Mouse (Mus musculus) embryonic fibroblast, embryonic 13.5 days (primary cell): ENCODE results near the gene Bicc1. TPM values are rescaled to one million over a fixed set of nuclear protein-coding genes. Genes with fewer than 3 reads are reported as not detected.
A peak's percentile ranks its signal among the peaks of the same experiment; 100 is the strongest.

Source experiments
- H3K27ac ChIP-seq: 2 replicates; pipeline ENCODE4 v1.5.1; 2012; ENCODE audit warnings: low read length, control low read depth, inconsistent platforms; ENCODE audit not compliant: insufficient read depth
- H3K4me1 ChIP-seq: 2 replicates; pipeline ENCODE4 v1.6.1; 2011; ENCODE audit warnings: low read length; ENCODE audit not compliant: control insufficient read depth, insufficient read depth
- H3K4me3 ChIP-seq: 2 replicates; pipeline ENCODE4 v1.5.1; 2011; ENCODE audit warnings: mild to moderate bottlenecking, control low read depth, low read length; ENCODE audit not compliant: insufficient read depth
- CTCF ChIP-seq: IDR thresholded peaks from 2 replicates; pipeline ENCODE4 v1.5.1; 2011; ENCODE audit warnings: mild to moderate bottlenecking, control low read depth, low read length, moderate library complexity, borderline replicate concordance; ENCODE audit not compliant: insufficient read depth
- POLR2A ChIP-seq: IDR thresholded peaks from 2 replicates; pipeline ENCODE4 v1.6.1; 2011; ENCODE audit warnings: low read depth, mild to moderate bottlenecking, control low read depth, low read length, moderate library complexity
- polyA plus RNA-seq: library from polyadenylated mRNA; stranded (reverse); fragments of >200 nt; gene quantifications from 2 replicates; pipeline ENCODE4 v1.2.4, GENCODE M21; 2011; ENCODE audit warnings: low read depth; ENCODE audit not compliant: missing spikeins, insufficient read length

The Bicc1 gene
- polyA plus RNA-seq, 1 experiment: 86.8 TPM

DNA sequence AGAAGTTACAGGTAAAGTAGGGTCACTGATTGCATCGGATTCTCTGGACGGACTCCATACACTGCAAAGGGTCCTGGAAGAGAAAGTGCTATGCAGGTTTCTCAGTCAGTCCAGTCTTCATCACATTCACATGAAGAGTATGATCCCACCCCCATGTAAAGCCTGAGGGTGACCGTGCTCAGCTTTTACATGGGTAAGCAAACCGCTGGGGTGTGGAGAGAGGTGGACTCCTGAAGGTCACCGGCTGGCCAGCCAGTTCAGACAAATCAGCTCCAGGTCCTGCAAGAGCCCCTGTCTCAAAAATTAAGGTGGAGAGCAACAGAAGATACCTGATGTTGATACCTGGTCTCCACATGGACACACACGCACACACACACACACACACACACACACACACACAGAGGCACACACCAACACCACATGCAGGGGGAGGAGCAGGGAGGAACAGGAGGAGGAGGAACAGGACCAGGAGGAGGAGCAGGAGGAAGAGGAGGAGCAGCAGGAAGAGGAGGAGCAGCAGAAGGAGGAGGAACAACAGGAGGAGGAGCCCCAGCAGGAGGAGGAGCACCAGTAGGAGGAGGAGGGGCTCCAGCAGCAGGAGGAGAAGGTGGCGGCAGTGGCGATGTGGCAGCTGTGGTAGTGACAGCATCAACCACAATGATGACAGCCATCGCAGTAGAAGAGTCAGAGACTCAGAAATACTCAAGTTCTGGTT is 52.9 kb downstream of the Bicc1 start:
- Histone ChIP-seq H3K4me1 (no peaks in the 10 kb centered on the region), H3K27ac (no peak overlapping the region), H3K4me3 (no peak overlapping the region)
- no peak for TF ChIP-seq POLR2A
- TF ChIP-seq CTCF: no peak

DNA sequence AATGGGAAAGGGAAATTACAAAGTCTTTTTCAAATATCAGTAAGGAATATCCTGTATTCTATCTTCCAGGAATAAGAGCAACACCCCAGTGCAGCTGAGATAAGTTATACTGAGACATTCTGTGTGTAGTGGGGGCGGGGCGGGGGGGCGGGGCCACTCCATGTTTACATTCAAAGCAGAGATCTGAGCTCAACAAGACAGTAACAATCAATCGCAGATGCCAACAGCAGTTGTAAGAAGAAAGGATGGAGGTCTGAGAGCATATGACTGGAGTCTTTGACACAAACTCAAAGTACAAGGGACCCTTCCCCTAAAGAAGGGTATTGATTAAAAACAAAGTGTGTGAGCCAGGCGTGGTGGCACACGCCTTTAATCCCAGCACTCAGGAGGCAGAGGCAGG is 54.7 kb downstream of the Bicc1 start:
- no peak for TF ChIP-seq POLR2A
- TF ChIP-seq CTCF: no peak
- no peak overlapping the region for H3K27ac ChIP-seq
- no peak overlapping the region for H3K4me3 ChIP-seq
- H3K4me1 ChIP-seq: no peaks in the 10 kb centered on the region

DNA sequence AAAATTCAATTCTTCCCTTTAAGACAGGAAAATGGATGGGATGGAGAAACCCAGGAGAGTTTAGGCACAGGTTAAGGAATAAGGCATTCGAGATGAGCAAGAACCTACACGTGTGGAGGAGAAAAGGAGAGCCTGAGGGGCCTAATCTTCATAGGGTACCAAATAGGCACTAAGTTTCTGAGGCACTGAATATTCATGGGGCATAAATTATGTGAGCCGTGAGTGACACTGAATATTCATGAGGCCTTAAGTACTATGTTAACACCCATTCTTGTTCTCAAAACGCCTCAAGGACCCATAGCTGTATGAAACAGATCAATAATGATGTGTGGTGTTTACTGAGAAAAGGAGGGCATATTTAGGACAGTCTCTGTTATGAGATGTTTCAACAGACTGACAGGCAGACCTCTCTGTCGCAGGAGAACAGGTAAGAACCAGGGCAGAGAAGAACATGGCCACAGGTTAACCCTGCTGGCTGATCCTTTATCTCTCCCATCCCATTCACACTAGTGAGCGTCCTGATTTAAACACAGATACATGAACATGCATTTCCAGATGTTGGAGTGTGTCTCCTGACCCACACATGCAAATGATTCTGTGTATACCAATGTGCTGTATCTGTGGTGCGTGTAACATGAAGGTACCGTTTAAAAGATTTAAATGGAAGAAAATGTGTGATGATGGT is 58.5 kb downstream of the Bicc1 start:
- Histone ChIP-seq H3K4me1 (no peaks in the 10 kb centered on the region), H3K4me3 (no peak overlapping the region), H3K27ac (no peak overlapping the region)
- TF ChIP-seq CTCF: no peak
- TF ChIP-seq POLR2A: no peak

DNA sequence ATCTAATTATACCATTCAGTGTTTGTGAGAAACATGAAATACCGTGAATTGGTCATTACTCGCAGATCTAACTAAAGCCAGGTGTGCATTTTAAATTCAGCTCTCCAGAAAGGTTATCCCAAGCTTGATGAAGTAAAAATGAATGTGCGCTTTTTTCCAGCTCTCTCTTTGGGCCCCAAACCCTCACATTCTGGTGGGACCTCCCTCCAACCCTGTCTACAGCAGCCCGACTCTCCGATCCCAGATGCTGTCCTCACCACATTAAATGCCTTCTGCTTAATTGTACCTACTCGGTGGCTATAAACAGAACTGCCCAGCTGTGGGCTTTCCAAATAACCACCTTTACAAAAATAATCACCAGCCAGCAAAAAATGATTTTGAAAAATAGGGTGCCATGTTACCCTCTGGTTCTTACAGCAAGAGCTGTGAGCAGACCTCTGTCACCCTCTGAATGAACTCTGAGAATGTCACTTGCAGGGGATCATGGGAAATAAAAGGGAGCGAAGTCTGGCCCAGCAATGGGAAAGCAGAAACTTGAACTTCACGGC is 64.7 kb downstream of the Bicc1 start:
- no peak overlapping the region for H3K4me3 ChIP-seq
- TF ChIP-seq CTCF (no peak), POLR2A (no peak)
- no peak overlapping the region; the same call in 1 of the 2 replicates for H3K27ac ChIP-seq

DNA sequence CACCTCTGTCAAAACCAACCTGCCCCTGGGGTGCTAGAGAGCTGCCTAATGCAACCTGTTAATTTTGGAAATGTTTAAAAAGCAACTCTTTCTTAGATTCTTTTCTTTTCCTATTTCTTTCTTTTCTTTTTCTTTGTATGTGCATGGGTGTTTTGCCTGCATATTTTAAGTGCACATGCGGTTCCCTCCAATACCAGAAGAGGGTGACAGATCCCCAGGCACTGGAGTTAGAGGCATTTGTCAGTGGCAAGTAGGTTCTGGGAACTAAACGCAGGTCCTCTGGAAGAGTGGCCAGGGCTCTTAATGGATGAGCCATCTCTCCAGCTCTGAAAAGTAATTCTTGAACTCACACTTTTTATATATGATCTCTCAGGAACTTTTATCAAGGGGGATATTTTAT is 66.2 kb downstream of the Bicc1 start:
- Histone ChIP-seq H3K4me3 (no peak overlapping the region), H3K27ac (no peak overlapping the region), H3K4me1 (0 out of 2 replicates have a peak, but pooled peaks cover 5% of the 10 kb centered on the region)
- TF ChIP-seq CTCF (no peak), POLR2A (no peak)

More for the DNA sequence above, 64.7 kb downstream of the Bicc1 start:
- 0 out of 2 replicates have a peak, but pooled peaks cover 5% of the 10 kb centered on the region for H3K4me1 ChIP-seq

DNA sequence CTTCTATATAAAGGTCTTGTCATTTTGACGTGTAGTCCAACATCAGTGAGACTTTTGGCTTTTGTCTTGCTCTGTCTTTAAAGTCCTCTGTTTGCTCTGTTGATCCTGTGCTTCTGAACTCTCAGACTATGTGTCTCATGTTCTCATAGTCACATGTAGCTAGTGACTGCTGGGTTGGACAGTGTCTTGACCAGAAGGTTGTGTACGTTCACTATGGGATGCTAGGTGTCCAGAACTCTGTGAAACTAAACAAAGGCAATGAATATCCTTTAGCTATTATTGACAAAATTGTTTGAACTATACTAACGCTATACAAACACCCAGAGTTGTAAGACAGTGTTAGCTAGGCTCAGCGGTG is 72.2 kb downstream of the Bicc1 start:
- Histone ChIP-seq H3K4me3 (no peak overlapping the region), H3K27ac (peak overlapping the region; percentile 71), H3K4me1 (peaks cover 2% of the 10 kb centered on the region; the same call in 1 of the 2 replicates)
- TF ChIP-seq CTCF (no peak), POLR2A (no peak)

DNA sequence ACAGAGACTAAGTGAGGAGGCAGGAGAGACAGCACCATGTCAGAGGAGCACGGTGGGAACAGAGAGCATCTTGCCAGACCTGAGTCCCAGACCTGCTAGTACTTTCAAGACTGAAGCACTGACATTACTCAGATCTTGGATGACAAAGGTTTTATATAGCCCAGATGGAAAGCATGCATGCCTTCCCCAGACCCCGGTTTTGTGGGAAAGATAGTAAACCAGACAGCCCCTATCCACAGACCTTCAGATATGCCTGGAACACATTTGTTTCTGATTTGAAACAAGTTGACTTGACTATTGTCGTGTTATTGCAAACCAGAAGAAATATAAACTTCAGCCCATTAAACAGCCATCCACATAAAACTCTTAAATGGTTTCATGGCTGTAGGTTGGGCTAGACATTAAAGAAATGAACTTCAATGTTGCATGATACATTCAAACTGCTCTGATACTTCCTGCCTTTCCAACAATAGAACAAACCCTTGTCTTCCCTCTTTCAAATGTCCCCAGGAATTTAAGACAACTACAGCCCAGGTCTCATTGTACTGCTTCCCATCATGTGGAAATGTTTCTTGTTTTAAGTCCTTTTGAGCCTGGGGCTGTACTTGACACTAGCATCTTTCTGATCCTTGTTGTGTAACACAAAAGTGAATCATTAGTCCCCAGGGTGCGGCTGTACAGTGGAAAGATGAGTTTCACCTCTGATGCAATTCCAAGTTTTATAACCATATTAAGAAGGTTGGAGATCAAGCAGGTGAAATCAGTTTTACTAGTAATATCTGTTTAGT is 72.7 kb downstream of the Bicc1 start:
- TF ChIP-seq POLR2A: no peak
- no peak for TF ChIP-seq CTCF
- no peak overlapping the region; the same call in 1 of the 2 replicates for H3K27ac ChIP-seq
- peaks cover 2% of the 10 kb centered on the region; the same call in 1 of the 2 replicates for H3K4me1 ChIP-seq
- no peak overlapping the region for H3K4me3 ChIP-seq

DNA sequence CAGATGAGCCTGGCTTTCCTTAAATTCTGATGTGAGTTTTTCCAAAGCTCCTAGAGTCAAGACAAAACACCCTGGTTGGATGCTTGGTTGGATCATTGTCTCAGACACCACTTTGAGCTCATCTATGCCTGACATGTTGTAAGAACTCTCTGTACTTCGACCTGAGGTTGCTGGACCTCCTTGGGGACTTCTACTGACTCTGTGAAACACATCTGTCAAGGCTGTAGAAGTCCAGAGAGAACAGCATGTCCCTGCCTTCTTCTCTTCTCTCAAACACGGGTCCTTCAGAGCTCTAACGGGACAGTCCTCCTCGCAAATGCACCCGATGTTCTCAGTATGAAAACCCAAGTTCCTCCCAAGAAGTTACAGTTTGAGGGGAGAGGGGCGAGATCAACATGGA is 76.5 kb downstream of the Bicc1 start:
- Histone ChIP-seq H3K4me3 (no peak overlapping the region), H3K4me1 (peaks cover 2% of the 10 kb centered on the region; the same call in 1 of the 2 replicates), H3K27ac (no peak overlapping the region)
- TF ChIP-seq POLR2A: no peak
- TF ChIP-seq CTCF: no peak

DNA sequence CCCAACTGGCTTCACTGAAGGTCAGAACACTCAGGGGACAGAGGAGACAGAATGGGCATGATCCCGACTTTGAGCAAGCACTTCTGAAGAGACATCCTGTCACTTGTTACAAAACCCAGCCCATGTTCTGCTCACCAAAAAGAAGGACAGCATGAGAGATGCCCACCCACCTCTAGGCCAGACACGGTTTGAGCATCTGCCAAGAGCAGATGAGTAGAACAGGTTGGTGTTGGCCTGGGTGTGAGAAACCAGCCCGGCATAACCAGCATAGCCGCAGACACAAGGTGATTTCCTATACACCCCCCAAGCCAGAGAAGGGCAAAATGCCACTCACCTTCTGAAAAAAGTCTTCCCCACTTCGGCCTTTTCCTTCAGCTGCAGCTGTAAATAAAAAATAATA is 80.6 kb downstream of the Bicc1 start:
- Histone ChIP-seq H3K4me3 (no peak overlapping the region), H3K27ac (no peak overlapping the region), H3K4me1 (peaks cover 2% of the 10 kb centered on the region; the same call in 1 of the 2 replicates)
- TF ChIP-seq CTCF (no peak), POLR2A (no peak)
